Mouse (Mus musculus) cerebellum, postnatal 36 days (tissue): ENCODE measurements around the gene Ston1.

ENCODE experiments used
- DNase-seq, 2 experiments: peaks; one replicate each; pipeline ENCODE4 v3.0.0; 2021 to 2022; ENCODE audit warnings: mixed read lengths in 2 of 2

The Ston1 gene

GRCm38 (mm10) chr17:88597222-88598055 lies at the start of gene Ston1:
Gene Ston1, plus strand, starts transcription at chr17:88597684.
- peak in 1 of 2 experiments; percentile 72 for DNase-seq

GRCm38 (mm10) chr17:88549411-88550191 lies 47.9 kb upstream of the Ston1 start:
- DNase-seq, result no peak

DNA sequence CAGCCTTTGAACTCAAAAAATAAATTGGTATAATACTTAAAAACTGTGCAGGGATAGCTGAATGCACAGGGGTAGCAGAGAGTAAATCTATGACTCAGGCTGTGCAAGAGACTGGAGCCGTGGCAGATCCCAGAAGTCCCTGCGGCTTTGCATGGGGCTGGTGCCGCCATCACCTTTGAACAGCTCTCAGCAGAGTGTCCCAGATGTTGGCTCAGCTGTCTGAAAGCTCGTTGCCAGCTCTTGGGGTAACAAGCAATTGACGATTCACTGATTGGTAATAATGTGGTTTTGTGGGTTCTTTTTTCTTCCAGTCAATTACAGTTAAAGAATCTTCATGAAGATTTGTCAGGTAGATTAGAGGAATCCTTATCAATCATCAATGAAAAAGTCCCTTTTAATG lies 47.1 kb upstream of the Ston1 start:
- no peak for DNase-seq

DNA sequence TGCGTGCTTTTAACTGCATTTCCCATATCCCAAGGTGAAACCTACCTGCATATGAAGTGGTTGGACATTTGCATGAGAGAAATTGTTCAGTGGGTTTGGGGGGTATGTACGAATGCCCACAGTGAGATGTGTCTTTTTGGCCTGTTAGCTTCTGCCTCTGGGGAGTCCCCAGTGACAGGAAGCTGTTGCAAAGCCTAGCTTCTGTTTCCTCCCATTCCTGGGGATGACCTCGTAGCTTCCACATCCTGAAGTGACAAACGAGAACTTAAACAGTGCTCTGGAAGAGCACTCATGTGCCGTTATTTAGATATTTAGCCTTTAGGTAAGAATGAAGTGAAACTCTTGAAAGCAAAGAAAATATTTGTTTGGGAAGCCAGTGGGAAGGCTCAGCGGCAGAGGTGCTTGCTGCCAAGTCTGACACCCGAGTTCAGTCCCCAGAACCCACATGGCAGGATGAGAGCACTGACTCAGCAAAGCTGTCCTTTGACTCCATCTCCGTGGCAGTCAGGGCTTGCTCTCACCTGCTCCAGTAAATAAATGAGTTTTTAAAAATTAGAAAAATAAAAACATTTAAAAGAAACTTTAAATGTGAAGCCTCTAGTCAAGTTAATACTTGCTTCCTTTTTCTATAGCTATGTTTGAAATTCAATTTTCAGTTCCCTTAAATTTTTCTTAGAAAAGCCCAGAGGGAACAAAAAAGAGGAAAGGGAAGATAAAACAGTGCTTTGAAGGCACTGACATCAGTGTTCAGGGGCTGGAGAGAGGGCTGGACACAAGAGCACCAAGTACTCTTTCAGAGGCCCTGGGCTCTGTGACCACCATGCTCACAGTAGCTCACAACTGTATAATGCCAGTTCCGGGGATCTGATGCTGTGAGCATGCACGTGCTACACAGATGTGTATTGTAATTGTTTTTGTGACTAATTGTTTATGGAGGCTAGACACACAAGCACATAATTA lies 46.2 kb upstream of the Ston1 start:
- no peak for DNase-seq

DNA sequence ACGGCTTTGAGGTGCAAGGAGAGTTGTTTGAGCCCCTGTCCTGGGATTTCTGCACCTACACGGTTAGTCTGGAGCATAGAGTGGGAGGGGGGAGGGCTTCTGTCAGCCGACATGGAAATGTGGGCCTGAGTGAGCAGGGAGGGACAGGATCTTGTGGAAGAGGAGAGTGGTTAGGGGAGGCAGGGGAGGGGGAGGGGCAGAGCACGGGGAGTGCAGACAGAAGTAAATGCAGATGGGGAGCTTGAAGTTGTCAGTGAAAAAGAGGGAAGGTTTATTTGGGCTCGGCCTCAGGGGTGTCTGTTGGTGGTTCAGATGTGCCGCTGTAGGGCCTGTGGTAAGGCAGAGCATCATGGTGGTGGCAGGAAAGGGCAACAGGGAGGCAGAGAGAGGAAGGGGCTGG lies 44.9 kb upstream of the Ston1 start:
- no peak for DNase-seq

GRCm38 (mm10) chr17:88553001-88553449 lies 44.5 kb upstream of the Ston1 start:
- no peak for DNase-seq

DNA sequence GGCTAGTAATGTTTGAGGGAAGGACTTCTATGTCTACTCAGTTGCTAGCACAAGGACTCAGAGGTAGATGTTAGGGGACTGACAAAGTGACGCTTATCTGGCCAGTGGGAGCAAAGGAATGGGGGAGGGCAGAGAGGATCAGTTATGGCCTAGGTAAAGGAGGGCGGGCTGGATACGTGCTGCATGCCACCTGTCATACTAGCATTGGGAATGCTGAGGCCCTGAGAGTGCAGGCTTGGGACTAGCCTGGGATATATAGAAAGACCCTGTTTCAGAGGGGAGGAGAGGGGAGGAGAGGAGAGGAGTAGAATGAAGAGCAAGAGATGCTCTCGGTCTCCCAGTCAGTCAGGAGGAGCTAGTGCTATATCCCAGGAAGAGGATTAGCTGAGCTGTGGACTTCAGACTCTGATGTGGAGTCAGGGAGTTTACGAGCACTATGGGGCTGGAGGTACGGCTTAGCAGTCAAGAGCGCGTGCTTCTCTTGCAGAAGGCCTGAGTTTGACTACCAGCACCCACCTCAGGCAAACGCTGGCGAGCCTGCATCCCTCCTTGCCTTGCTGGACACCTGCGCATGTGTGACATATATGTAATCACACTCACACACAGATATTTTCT lies 43.9 kb upstream of the Ston1 start:
- no peak for DNase-seq

GRCm38 (mm10) chr17:88556176-88556575 lies 41.3 kb upstream of the Ston1 start:
- DNase-seq, result no peak

DNA sequence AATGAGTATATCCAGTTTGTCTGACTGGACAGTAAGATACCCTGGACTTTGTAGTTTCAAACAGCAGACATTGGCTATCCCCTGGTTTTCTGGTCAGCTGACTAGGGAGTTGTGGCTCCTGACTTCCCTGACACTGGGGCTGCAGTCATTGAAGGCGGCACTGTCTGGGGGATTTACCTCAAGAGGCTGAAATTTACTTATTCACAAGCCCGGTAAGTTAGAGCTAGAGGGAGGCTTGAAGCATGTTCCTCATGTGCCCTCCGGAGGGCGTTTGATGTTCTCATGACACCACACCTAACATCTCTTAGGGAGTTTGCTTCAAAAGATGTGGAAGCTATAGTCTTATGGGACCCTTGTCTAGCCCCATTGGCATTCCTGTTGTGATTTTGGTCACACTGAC lies 40.8 kb upstream of the Ston1 start:
- DNase-seq, result no peak

DNA sequence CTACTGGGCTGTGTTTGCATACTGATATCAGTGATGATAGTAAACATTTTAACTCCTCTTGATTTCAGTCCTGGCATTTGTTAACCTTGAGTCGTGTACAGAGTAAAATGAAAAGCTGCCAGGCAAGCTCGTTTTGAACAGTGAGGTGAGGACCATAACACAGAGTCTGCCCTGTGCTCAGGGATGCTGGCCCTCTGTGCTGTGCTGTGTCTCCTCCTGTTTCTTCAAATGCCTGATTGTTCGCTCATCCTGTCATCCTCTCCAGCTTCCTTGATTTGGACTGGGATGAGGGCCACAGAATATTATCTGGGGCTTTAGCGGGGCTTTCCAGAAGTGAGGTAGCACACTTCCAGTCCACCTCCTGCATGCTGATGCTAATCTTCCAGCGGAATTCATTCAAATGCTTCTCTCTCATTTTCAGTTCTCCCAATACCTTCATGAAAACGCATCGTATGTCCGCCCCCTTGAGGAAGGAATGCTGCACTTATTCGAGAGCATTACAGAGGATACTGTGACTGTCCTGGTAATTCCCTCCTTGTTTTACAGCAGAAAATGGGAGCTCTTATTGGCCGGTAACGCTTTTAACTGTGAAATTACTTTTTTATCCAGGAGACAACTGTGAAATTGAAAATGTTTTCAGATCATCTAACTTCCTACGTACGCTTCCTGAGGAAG lies 39.2 kb upstream of the Ston1 start:
- DNase-seq, result peak; percentile 77 to 86

GRCm38 (mm10) chr17:88563611-88564010 lies 33.9 kb upstream of the Ston1 start:
- no peak for DNase-seq

GRCm38 (mm10) chr17:88569807-88570540 lies 27.5 kb upstream of the Ston1 start:
- DNase-seq, result no peak

DNA sequence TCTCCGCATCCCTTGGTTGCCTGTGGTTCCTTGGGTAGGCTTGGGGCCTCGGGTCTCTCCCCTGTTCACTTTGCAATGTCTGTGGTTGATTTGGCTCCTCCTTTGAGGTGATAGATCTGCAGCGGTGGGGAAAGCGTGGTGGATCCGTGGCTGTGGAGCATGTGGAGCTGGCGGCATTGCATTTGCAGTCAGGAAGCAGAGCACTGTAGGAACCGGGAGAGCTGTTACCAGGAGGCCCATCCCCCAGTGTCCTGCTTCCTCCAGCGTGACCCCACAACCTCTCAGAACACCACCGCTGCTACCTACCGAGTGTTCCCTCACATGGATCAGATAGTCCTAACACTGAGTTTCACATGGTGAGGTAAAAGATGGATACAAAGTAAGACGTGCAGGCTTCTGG lies 26.7 kb upstream of the Ston1 start:
- no peak for DNase-seq

DNA sequence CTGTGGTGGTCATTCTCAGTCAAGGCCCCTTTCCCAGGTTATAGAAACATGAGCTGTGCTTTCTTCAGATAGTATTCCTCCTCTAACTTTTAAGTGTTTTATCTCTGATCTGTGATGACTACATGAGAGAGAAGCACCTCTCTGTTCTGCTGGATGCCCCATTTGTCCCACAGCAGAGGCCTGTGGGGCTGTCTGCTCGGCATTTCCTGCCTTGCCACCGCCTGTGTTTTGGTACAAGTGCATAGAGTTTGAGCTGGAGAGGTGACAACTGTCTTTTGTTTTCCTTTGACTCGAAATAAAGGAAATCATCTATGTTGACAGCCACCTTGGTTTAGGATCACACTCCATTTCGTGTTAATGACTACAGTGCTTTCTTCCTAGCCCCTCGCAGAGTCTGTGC lies 22.7 kb upstream of the Ston1 start:
- no peak for DNase-seq

- no peak for DNase-seq
Observed at GRCm38 (mm10) chr17:88578522-88579242, 18.8 kb upstream of the Ston1 start.

DNA sequence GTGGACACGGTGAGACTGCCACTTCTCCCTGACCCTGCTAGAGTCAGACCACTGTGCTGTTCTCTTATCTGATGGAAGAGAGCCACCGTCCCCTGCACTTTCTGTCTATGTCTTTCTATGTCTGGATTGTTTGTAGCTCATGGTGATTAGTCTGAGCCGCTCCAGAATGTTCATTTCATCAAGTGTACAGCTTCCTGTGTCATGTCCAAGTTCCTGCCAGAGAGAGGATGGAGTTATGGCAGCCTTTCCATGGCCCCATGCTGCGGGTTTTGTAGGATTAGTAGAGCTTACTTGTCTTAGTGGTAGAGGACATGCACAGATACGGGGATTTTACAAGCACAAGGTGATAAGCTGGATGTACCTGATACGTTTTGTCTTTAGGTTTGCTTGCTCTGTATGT lies 16.9 kb upstream of the Ston1 start:
- no peak for DNase-seq

DNA sequence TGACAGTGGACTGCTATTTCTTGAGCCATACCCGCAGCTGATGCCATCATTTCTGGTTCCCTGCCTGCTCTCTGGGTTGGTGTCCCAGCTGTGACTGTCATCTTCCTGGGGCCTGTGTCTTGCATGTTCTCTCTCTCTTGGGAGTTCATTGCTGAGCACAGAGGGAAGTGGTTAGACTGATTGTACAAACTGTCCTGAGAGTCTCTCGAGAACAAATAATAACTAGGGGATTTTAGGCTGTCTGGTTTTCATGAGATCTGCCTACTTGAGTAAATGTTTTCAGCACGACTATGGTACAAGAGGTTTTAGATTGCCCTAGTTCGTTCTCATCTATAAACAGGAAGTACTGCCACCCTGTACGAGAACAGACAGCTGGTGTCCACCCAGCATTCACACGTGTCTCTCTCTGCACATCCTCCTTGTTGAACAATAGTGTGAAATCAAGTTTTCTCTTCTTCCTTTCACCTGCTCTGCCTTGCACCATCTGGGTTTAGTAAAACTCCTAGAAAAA lies 15.9 kb upstream of the Ston1 start:
- DNase-seq, result no peak

DNA sequence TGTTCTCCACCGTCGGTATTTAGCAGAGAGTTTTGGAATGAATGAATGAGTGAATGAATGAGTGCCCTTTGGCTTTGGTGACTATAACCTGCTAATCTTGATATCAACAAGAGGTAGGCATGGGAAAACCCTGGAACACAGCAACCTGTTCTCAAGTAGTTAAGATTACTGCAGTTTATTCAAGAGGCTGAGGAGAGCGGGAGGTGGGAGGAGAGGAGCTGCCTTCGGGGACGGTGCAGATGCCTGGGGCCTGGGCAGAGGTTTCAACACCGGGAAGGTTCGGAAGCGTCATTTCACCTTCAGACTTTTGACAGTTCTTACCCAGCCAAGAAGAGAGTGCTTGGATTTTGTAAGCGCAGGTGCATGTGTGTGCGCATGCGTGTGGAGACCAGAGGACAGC lies 14.5 kb upstream of the Ston1 start:
- DNase-seq, result no peak

DNA sequence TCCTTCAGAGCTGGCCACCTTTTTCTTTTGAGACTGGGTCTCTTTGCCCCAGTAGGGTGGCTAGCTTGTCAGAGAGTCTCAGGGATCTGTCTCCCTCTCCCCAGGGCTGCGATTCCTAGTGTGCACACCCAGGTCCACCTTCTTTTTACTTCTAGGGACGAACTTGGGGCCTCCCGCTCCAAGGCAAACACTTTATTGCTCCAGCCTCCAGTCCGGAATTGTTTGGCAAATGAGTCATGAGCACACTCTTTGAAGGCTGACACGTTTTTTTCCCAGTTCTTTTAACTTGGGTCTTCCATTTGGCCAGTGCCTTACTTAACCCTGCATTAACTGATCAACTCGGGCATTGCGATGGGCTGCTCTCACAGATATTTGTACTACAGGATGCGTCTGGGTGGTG lies 14.1 kb upstream of the Ston1 start:
- DNase-seq, result no peak

DNA sequence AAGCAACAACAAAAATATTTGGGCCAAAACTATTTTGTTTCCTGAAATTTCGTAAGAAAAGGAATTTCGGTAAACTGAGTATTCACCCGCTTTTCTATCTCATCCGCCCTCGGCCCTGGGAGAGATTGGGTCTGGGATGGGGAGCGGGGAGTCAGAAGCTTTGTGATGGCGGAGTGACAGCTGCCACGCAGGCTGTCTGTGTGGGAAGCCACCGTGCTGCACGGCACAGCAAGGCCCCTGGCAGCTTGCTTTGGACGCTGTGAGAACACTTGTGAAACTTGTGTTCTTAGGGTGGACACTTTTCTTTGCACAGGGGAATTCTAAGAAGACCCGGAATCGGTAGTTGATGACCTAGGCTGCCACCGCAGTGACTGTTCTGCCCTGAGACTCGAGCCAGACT lies 10.1 kb upstream of the Ston1 start:
- no peak for DNase-seq
